Mouse (Mus musculus) liver, embryonic 14.5 days (tissue): ENCODE measurements around the gene Tspan32.

Experiments used
- CTCF ChIP-seq: IDR thresholded peaks from 2 replicates; pipeline ENCODE4 v1.5.1; 2016; ENCODE audit warnings: antibody characterized with exemption, low read depth, control low read depth
- EP300 ChIP-seq: IDR thresholded peaks from 2 replicates; pipeline ENCODE4 v1.6.1; 2016; ENCODE audit warnings: antibody characterized with exemption, low read depth

DNA sequence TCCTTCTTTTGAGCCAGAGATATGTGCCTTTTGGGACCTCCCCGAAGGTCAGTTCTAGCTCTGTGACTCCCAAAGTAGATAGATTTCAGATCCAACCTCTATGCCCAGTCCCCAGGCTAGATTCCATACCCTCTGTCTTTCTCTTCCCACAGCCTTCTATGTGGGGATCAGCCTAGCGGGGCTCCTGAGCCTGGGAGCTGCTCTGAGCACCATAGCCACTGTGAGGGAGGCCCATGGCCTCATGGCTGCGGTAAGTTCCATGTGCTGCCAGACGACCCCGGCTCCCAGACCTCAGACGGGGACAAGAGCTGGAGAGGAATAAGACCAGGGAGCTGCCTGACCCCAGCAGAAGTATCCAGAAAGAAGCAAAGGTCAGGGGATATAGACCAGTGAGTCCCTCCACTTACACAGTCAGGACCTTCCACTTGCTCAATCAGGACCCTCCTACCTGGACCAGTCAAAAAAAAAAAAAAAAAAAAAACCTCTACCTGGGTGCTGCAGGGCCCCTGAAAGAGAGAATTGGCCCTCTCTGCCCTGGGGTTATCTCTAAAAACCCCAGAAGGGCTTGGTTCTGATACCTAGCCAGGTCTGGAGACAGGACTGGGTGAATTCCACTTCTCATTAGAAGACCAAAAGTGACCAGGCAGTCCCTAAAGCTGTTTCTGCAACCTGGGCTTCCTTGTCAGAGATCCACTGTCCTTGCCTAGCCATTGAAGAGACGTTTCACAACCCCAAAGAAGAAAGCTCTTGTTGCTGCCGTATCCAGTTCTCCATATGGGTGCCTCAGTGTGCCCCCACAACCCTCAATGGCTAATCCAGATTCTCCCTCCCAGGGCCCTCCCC is 2.1 kb downstream of the Tspan32 start:
- TF ChIP-seq CTCF, result no peak
- TF ChIP-seq EP300, result no peak
